Mouse (Mus musculus): ENCODE data around the gene Iqch. TPM values are rescaled to one million over a fixed set of nuclear protein-coding genes. Genes with fewer than 3 reads are reported as not detected.

Gene Iqch
- polyA plus RNA-seq, 1 experiment from 2014 or later = 0.27 TPM

DNA sequence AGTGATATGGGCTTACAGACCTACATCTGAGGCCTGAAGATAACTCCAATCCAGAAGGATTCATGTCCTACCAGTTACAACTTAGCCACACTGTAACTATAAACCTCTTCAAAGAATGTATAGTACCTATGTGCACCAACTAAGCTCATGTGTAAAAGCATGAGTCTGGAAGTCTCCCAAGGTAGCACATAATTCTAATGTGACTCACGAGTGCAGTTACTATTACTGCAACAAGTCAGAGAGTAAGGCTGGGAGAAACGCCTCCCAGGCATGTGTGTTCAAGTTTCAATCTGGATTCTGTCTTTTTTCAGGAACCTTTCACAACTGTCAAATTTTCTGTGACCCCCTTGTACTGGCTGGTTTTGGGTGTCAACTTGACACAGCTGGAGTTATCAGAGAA is 22.2 kb downstream of the Iqch start:
- Histone ChIP-seq H3K4me2 (replicated peaks) (no peak overlapping the region), H3K27me3 (replicated peaks) (no peaks in the 10 kb centered on the region), H3K27ac (no peak overlapping the region), H3K4me1 (no peaks in the 10 kb centered on the region), H3K9me3 (no peaks in the 10 kb centered on the region), H3K36me3 (no peaks in the 10 kb centered on the region), H3K9ac (no peak overlapping the region), H3K4me3 (no peak overlapping the region)
- WGBS = 91% methylated on average over 2 of the region's 2 CpGs
- ATAC-seq (ENCODE audit: low FRiP score, low read depth) = no peak

DNA sequence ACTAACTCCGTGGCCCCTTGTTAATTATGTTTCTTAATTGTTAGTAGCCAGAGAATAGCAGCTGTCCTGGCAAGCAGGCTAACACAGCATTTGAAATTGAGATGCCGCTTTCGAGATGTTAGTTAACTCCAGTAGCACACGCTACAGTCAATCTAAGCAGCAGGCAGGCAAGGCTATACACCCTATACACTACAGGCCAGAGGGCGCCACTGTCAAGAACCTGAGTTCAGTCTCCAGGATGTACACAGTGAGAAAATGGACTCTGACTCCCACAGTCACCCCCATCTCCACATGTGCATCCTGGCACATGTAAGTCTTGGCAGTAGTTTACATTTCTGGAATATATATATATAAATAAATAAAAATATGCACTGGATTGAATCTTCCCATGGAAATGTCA is 22.6 kb downstream of the Iqch start:
- ATAC-seq (ENCODE audit: low FRiP score, low read depth) = no peak
- H3K4me3 ChIP-seq = no peak overlapping the region
- WGBS = 86% methylated on average over 5 of the region's 5 CpGs

DNA sequence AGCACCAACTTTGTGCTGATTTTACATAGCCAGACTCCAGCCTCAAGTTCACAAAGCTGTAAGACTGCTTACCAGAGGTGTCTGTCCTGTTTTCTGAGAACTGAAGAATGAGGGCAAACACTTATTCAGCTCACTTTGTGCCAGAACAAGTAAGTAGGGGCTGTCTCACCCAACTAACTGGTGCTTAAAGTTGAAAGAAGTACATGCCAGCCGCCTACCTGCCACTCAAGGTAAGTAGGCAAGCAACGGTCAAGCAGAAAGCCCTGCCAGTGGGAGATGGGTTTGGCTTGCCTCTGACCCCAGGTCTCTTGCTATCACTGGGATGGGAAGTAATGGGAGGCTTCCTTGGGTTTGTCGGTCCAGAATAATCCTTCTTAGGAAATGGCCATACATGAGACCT is 24.8 kb downstream of the Iqch start:
- H3K4me2 ChIP-seq (replicated peaks) = no peak overlapping the region
- no peak overlapping the region for H3K9ac ChIP-seq
- H3K27ac ChIP-seq = no peak overlapping the region
- 90% methylated on average over 3 of the region's 3 CpGs for WGBS
- no peaks in the 10 kb centered on the region for H3K36me3 ChIP-seq
- no peaks in the 10 kb centered on the region for H3K4me1 ChIP-seq
- no peaks in the 10 kb centered on the region for H3K27me3 ChIP-seq (replicated peaks)
- no peak overlapping the region for H3K4me3 ChIP-seq
- no peaks in the 10 kb centered on the region for H3K9me3 ChIP-seq
- ATAC-seq (ENCODE audit: low FRiP score, low read depth) = no peak

More for the DNA sequence above, 22.6 kb downstream of the Iqch start:
- Histone ChIP-seq H3K4me2 (replicated peaks) (no peak overlapping the region), H3K4me1 (no peaks in the 10 kb centered on the region), H3K9ac (no peak overlapping the region), H3K9me3 (no peaks in the 10 kb centered on the region), H3K36me3 (no peaks in the 10 kb centered on the region), H3K27ac (no peak overlapping the region), H3K27me3 (replicated peaks) (no peaks in the 10 kb centered on the region)

DNA sequence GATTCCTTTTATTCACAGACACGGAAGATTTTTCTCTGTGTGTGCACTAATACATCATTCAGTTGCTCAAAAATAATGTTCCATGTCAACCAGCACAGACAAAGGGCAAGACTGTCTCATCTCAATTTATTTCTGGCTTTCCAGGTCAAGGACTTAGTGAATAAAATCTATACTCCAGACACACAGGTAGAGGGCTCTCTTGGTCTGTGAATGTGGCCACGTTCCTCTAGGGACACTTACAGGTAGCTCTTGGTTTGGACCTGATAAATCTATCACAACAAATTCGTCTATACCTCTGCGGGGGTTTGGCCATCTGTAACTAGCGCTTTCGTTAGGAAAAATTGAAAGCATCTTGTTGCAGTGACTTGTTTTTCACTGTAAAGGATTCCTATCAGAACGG is 29.4 kb downstream of the Iqch start:
- Histone ChIP-seq H3K27me3 (replicated peaks) (no peaks in the 10 kb centered on the region), H3K27ac (no peak overlapping the region), H3K4me3 (no peak overlapping the region), H3K36me3 (no peaks in the 10 kb centered on the region), H3K9ac (no peak overlapping the region), H3K4me1 (peaks cover 17% of the 10 kb centered on the region), H3K9me3 (no peaks in the 10 kb centered on the region), H3K4me2 (replicated peaks) (no peak overlapping the region)
- WGBS = 72% methylated on average over 7 of the region's 7 CpGs
- no peak for ATAC-seq (ENCODE audit: low FRiP score, low read depth)

DNA sequence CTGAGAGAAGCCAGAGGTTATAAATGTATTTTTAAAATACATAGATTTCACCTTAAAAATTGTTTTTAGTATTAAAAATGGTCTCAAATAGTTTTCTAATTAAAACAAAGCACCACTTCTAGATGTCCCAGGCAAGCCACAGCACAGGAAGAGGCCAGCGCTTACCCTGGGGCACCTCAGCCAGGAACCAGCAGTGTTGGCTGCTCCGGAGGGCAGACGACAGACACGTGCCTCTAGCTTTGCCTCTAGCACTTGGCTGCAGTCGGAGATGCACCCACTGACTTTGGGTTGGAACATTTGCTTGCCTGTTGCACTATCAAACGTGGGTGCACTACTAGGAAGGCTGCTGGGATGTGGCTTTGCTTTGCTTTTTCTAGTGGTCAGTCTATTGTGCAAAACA is 30.4 kb downstream of the Iqch start:
- Histone ChIP-seq H3K36me3 (no peaks in the 10 kb centered on the region), H3K27me3 (replicated peaks) (no peaks in the 10 kb centered on the region), H3K27ac (no peak overlapping the region), H3K9me3 (no peaks in the 10 kb centered on the region), H3K9ac (no peak overlapping the region), H3K4me3 (no peak overlapping the region), H3K4me2 (replicated peaks) (no peak overlapping the region), H3K4me1 (peaks cover 17% of the 10 kb centered on the region)
- ATAC-seq (ENCODE audit: low FRiP score, low read depth) = no peak
- 37% methylated on average over 6 of the region's 6 CpGs for WGBS

DNA sequence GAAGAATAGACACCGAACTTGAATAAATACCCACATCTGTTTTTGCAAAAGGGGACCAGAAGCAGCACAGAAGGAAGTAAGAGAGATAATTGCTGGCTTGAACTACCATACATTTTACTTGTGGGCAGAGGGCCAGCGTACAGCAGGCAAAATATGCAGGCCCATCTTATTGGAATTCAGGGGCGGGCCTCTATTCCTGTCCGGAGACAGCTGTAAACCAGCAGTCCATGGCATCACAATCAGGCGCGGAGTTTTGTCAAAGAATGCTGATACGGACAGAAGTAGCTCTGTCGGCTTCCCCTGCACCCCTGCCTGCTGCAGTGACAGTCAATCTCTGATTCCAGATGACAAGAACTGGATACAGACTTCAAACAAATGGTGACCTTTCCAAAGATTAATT is 33.5 kb downstream of the Iqch start:
- 15% methylated on average over 8 of the region's 8 CpGs for WGBS
- Histone ChIP-seq H3K9me3 (no peaks in the 10 kb centered on the region), H3K27ac (no peak overlapping the region), H3K4me2 (replicated peaks) (peak overlapping the region; percentile 22; the same call in 1 of the 2 replicates), H3K9ac (no peak overlapping the region), H3K4me1 (peaks cover 17% of the 10 kb centered on the region), H3K4me3 (no peak overlapping the region), H3K36me3 (no peaks in the 10 kb centered on the region), H3K27me3 (replicated peaks) (no peaks in the 10 kb centered on the region)
- peak; percentile 63; the same call in 1 of the 2 replicates for ATAC-seq (ENCODE audit: low FRiP score, low read depth)

DNA sequence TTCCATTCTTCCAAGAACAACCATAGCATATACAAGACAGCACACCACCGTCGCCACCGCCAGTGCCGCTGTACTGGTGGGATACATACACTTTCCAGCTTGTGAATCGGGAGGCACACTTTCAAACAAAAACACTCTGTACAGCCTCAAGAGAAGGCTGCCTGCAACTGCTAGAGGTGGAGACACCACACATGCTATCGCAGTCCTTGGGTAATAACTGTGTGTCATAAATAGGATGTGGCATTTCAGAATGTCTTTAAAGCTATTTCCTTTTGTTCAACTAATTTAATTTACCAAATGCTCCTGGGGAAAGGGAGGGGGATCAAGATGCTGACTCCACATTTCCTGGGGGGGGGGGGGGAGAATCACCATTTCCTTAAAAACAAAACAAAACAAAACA is 34.0 kb downstream of the Iqch start:
- Histone ChIP-seq H3K27ac (no peak overlapping the region), H3K27me3 (replicated peaks) (no peaks in the 10 kb centered on the region), H3K4me1 (peaks cover 17% of the 10 kb centered on the region), H3K4me3 (no peak overlapping the region), H3K9me3 (no peaks in the 10 kb centered on the region), H3K4me2 (replicated peaks) (no peak overlapping the region; the same call in 1 of the 2 replicates), H3K9ac (no peak overlapping the region), H3K36me3 (no peaks in the 10 kb centered on the region)
- ATAC-seq (ENCODE audit: low FRiP score, low read depth) = no peak
- 69% methylated on average over 6 of the region's 6 CpGs for WGBS

DNA sequence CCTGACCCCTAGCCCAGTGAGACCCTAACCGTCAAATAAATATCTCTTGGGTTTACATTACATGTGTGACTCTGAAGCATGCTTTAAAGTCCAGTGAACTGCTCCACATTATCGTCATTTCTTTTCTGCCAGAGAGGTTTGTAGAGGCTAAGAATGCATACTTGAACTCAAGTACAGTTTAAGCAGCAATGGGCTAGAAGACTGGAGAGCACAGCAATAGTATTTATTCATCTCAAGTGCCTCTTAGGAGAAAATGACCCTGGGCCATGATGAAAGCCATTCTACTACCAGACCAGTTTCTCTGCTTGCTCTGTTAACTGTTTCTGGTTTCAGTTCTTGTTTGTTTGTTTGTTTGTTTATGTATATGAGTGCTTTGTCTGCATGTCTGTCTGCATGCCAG is 38.9 kb downstream of the Iqch start:
- Histone ChIP-seq H3K4me1 (peaks cover 5% of the 10 kb centered on the region; the same call in 1 of the 2 replicates), H3K27ac (no peak overlapping the region), H3K9ac (no peak overlapping the region), H3K27me3 (replicated peaks) (no peaks in the 10 kb centered on the region; the same call in 1 of the 2 replicates), H3K9me3 (no peaks in the 10 kb centered on the region), H3K4me2 (replicated peaks) (no peak overlapping the region), H3K36me3 (no peaks in the 10 kb centered on the region), H3K4me3 (no peak overlapping the region)
- no peak for ATAC-seq (ENCODE audit: low FRiP score, low read depth)
- 93% methylated on average over 2 of the region's 2 CpGs for WGBS

DNA sequence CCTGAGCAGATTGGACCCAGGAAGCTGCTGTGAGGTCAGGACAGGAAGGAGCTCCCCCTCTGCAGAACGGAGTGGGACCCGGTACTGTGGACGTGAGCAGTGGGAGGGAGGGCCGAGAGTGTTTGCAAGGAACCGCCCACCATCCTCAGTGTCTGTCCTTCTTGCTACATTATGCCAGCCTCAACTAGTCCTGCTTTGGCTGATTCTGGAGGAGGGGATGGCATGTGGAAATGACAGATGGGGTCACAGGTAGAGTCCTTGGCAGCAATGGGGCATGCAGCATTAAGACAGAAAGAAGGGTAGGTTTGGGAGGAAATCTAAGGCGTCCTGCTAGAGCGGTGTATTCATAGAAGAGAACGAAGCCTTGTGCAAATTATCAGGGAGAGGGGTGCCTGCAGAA is 40.4 kb downstream of the Iqch start:
- Histone ChIP-seq H3K4me1 (no peaks in the 10 kb centered on the region), H3K9ac (no peak overlapping the region), H3K27me3 (replicated peaks) (no peaks in the 10 kb centered on the region; the same call in 1 of the 2 replicates), H3K4me3 (no peak overlapping the region), H3K36me3 (no peaks in the 10 kb centered on the region), H3K27ac (no peak overlapping the region), H3K4me2 (replicated peaks) (no peak overlapping the region), H3K9me3 (no peaks in the 10 kb centered on the region)
- 70% methylated on average over 8 of the region's 8 CpGs for whole genome bisulfite sequencing
- no peak for ATAC-seq (ENCODE audit: low FRiP score, low read depth)

DNA sequence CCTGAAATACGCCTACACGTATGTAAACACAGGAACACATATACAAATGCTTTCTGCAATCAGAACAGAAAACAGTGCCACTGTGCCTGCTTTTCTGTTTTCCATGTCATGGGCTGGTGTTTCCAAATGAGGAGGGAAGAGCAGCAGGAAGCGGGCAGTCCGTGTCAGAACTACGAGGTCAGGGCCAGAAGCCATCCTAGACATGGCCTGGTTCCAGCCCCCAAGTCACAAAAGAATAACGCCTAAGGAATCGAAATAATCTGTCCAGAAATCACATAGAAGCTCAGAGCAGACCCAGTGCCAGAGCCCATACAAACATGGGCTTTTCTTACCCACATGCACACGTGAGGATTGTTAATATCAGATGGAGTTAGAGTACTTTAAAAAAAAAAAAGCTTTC is 45.4 kb downstream of the Iqch start:
- H3K27me3 ChIP-seq (replicated peaks) = no peaks in the 10 kb centered on the region
- no peaks in the 10 kb centered on the region for H3K9me3 ChIP-seq
- H3K4me2 ChIP-seq (replicated peaks) = no peak overlapping the region
- no peak overlapping the region for H3K9ac ChIP-seq
- H3K27ac ChIP-seq = no peak overlapping the region
- 90% methylated on average over 8 of the region's 8 CpGs for WGBS
- no peak overlapping the region for H3K4me3 ChIP-seq
- H3K36me3 ChIP-seq = no peaks in the 10 kb centered on the region
- ATAC-seq (ENCODE audit: low FRiP score, low read depth) = no peak
- H3K4me1 ChIP-seq = peaks cover 4% of the 10 kb centered on the region; the same call in 1 of the 2 replicates

DNA sequence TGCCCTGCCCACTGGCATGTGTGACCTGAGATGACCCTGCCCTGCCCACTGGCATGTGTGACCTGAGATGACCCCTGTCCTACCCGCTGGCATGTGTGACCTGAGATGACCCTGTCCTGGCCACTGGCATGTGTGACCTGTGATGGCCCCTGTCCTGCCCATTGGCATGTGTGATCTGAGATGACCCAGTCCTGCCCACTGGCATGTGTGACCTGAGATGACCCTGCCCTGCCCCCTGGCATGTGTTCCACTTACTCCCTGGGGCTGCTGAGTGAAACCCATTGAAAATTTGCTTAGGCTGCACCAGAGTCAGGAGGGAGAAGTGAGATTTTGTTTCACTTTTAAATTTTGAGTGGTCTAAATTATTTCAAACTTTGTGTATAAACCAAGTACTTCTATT is 46.0 kb downstream of the Iqch start:
- ATAC-seq (ENCODE audit: low FRiP score, low read depth) = no peak
- peaks cover 4% of the 10 kb centered on the region; the same call in 1 of the 2 replicates for H3K4me1 ChIP-seq
- H3K4me2 ChIP-seq (replicated peaks) = no peak overlapping the region
- H3K27ac ChIP-seq = no peak overlapping the region
- no peak overlapping the region for H3K9ac ChIP-seq
- no peaks in the 10 kb centered on the region for H3K36me3 ChIP-seq
- H3K4me3 ChIP-seq = no peak overlapping the region
- H3K9me3 ChIP-seq = no peaks in the 10 kb centered on the region
- 77% methylated on average over 1 of the region's 1 CpGs for WGBS
- H3K27me3 ChIP-seq (replicated peaks) = no peaks in the 10 kb centered on the region

DNA sequence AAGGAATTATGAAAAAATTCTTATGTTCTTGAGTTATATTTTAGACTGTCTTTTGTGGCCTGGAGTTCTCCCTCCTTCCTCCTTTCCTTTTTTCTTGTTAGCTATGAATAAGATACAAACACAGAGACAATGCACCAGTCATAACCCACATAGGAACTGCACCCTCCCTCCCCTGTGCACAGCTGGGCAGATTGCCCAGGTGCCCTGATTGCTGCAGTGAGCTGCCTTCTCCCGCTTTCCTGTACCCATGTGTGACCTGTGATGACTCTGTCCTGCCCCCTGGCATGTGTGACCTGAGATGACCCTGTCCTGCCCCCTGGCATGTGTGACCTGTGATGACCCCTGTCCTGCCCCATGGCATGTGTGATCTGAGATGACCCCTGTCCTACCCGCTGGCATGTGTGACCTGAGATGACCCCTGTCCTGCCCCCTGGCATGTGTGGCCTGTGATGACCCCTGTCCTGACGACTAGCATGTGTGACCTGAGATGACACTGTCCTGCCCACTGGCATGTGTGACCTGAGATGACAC is 46.8 kb downstream of the Iqch start:
- Histone ChIP-seq H3K9ac (no peak overlapping the region), H3K27me3 (replicated peaks) (no peaks in the 10 kb centered on the region), H3K4me1 (peaks cover 4% of the 10 kb centered on the region; the same call in 1 of the 2 replicates), H3K4me3 (no peak overlapping the region), H3K27ac (no peak overlapping the region), H3K9me3 (no peaks in the 10 kb centered on the region), H3K4me2 (replicated peaks) (no peak overlapping the region), H3K36me3 (no peaks in the 10 kb centered on the region)
- no peak for ATAC-seq (ENCODE audit: low FRiP score, low read depth)
- 63% methylated on average over 3 of the region's 3 CpGs for WGBS

DNA sequence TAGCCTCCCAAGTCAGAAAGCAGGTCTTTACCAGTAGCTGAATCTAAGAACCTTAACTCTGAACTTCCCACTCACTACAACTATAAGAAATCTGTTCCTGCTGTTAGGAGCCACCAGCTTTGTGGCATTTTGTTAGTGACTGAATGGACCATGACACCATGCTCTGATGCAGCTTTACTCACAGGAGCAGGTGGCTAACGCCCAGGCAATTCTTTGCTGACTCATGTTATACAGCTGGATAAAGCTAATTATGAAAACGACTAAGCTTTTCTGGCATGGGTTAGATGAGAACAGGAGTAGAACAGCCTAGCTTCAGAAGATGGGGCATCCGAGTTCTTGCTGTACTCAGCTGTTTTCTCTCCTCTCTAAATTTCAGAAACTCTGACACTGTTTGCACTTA is 48.7 kb downstream of the Iqch start:
- Histone ChIP-seq H3K9me3 (no peaks in the 10 kb centered on the region), H3K36me3 (no peaks in the 10 kb centered on the region), H3K4me1 (peaks cover 4% of the 10 kb centered on the region; the same call in 1 of the 2 replicates), H3K4me3 (no peak overlapping the region), H3K4me2 (replicated peaks) (no peak overlapping the region), H3K9ac (no peak overlapping the region), H3K27me3 (replicated peaks) (no peaks in the 10 kb centered on the region), H3K27ac (no peak overlapping the region)
- no peak for ATAC-seq (ENCODE audit: low FRiP score, low read depth)
- 80% methylated on average over 3 of the region's 3 CpGs for whole genome bisulfite sequencing
